Mouse (Mus musculus) lung, embryonic 16.5 days (tissue): ENCODE data around the gene Tbc1d22a. TPM values are rescaled to one million over a fixed set of nuclear protein-coding genes. Genes with fewer than 3 reads are reported as not detected.

Source experiments
- ATAC-seq: fragments of 200-750 bp; cut with Nextera tagmentation; 2 replicates; pipeline ENCODE4 v1.8.0; 2017; ENCODE audit warnings: low read depth, mild to moderate bottlenecking, moderate library complexity
- H3K27ac ChIP-seq: fragments of 300-500 bp; sonication (generic); 2 replicates; pipeline ENCODE4 v1.5.1; 2014; ENCODE audit warnings: mild to moderate bottlenecking, control low read depth, low read length
- H3K27me3 ChIP-seq: fragments of 300-500 bp; sonication (generic); 2 replicates; pipeline ENCODE4 v1.6.1; 2014; ENCODE audit warnings: low read depth, low read length, mixed read lengths; ENCODE audit not compliant: control insufficient read depth, insufficient read depth
- H3K36me3 ChIP-seq: fragments of 300-500 bp; sonication (generic); 2 replicates; pipeline ENCODE4 v1.6.1; 2014; ENCODE audit warnings: low read length; ENCODE audit not compliant: control insufficient read depth, insufficient read depth
- H3K4me1 ChIP-seq: fragments of 300-500 bp; sonication (generic); replicated peaks from 2 replicates; pipeline ENCODE4 v1.6.1; 2014; ENCODE audit warnings: low read length, mixed read lengths; ENCODE audit not compliant: control insufficient read depth, insufficient read depth
- H3K4me2 ChIP-seq: fragments of 300-500 bp; sonication (generic); 2 replicates; pipeline ENCODE4 v1.6.1; 2014; ENCODE audit warnings: low read depth, low read length, control low read depth
- H3K4me3 ChIP-seq: fragments of 300-500 bp; sonication (generic); 2 replicates; pipeline ENCODE4 v1.5.1; 2014; ENCODE audit warnings: mild to moderate bottlenecking, low read length, control low read depth
- H3K9ac ChIP-seq: fragments of 300-500 bp; sonication (generic); 2 replicates; pipeline ENCODE4 v1.6.1; 2014; ENCODE audit warnings: low read length, control low read depth
- H3K9me3 ChIP-seq: fragments of 300-500 bp; sonication (generic); 2 replicates; pipeline ENCODE4 v1.6.1; 2016; ENCODE audit warnings: low read length; ENCODE audit not compliant: control insufficient read depth
- WGBS: fragments of 180-500 bp; shearing (Covaris S2); extraction: QIAGEN DNeasy Blood & Tissue Kit; methylation state at CpG from one replicate; pipeline ENCODE4 v1.1.7; 2014; 5-methylcytosine and 5-hydroxymethylcytosine counted together
- polyA plus RNA-seq: library from polyadenylated mRNA; unstranded; fragments of >200 nt; fragmentation: Nextera tagmentation; extraction: Ambion mirVana; gene quantifications from 2 replicates; pipeline ENCODE4 v1.2.1, GENCODE M21; 2015

The Tbc1d22a gene
- polyA plus RNA-seq, 1 experiment from 2014 or later = 13.6 TPM

DNA sequence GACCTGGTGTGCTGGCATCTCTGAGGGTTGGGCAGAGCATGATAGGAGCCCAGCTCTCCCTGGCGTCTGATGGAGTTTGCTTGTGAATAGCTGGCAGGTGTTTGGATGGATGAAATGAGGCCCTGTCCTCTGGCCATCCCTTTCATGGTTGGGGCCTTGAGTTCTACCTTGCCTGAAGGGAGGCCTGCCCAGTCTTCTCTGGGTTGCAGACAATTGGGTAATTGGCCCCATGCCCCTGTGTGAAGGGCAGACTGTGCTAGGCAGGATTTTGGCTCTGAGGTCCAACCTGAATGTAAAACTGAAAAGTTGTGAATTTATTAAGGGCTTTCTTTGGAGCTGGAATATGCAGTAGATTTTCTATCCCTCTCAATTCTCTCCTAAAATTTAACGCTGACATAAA is 204.2 kb downstream of the Tbc1d22a start:
- WGBS = 83% methylated on average over 2 of the region's 2 CpGs
- H3K4me2 ChIP-seq = no peak overlapping the region
- ATAC-seq = no peak

DNA sequence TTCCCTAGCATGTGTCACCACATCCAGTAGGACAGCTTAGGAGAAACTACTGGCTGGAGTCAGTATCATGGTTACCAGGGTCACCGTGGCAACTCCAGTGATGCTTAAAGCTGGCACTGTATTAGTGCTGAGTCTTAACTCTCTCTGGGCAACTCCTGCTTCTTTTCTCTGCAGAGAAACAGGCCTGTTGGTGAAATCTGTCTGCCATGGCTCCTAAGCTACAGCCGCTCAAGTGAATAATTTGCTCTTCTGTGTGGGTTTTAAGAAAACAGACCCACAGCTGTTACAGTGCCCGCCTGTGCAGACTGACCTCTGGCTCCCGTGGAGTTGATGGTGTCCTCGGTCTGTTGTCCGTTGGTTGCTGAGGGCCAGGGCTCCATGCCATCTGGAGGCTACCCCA is 205.4 kb downstream of the Tbc1d22a start:
- Histone ChIP-seq H3K9ac (no peak overlapping the region), H3K27ac (no peak overlapping the region), H3K36me3 (no peaks in the 10 kb centered on the region), H3K27me3 (no peaks in the 10 kb centered on the region), H3K9me3 (no peaks in the 10 kb centered on the region), H3K4me2 (no peak overlapping the region), H3K4me3 (no peak overlapping the region), H3K4me1 (no peaks in the 10 kb centered on the region)
- ATAC-seq = no peak
- 79% methylated on average over 6 of the region's 6 CpGs for WGBS

More for the DNA sequence above, 204.2 kb downstream of the Tbc1d22a start:
- no peaks in the 10 kb centered on the region for H3K36me3 ChIP-seq
- H3K4me1 ChIP-seq = no peaks in the 10 kb centered on the region
- no peak overlapping the region for H3K27ac ChIP-seq
- H3K9ac ChIP-seq = no peak overlapping the region
- H3K9me3 ChIP-seq = no peaks in the 10 kb centered on the region
- H3K27me3 ChIP-seq = no peaks in the 10 kb centered on the region
- H3K4me3 ChIP-seq = no peak overlapping the region

- no peaks in the 10 kb centered on the region for H3K36me3 ChIP-seq
- no peak overlapping the region for H3K27ac ChIP-seq
- no peaks in the 10 kb centered on the region for H3K27me3 ChIP-seq
- ATAC-seq = no peak
- no peak overlapping the region for H3K4me3 ChIP-seq
- H3K9ac ChIP-seq = no peak overlapping the region
- H3K4me1 ChIP-seq = peaks cover 4% of the 10 kb centered on the region; the same call in 1 of the 2 replicates
- no peaks in the 10 kb centered on the region for H3K9me3 ChIP-seq
- 26% methylated on average over 1 of the region's 1 CpGs for WGBS
- H3K4me2 ChIP-seq = no peak overlapping the region
Observed at GRCm38 (mm10) chr15:86422858-86423257, 208.6 kb downstream of the Tbc1d22a start.

DNA sequence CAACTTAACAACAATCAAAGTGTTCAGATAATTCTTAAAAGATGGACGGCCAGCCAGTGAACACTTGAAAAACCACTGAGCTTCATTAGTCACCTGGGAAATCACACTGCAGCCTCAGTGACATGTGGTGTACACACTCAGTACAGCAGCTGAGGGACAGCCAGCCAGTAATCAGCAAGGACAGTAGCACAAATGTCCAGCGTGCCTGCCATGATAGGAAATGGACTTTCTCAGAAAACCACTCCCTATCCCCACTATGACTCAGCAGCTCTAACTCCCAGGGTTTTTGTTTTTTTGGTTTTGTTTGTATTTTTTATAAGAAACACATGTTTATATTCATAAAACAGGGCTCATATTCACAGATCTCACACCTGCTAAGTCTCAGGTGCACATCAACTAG is 209.6 kb downstream of the Tbc1d22a start:
- H3K9ac ChIP-seq = no peak overlapping the region
- H3K4me2 ChIP-seq = no peak overlapping the region
- ATAC-seq = no peak
- H3K36me3 ChIP-seq = no peaks in the 10 kb centered on the region
- WGBS = 52% methylated on average over 2 of the region's 2 CpGs
- H3K27me3 ChIP-seq = no peaks in the 10 kb centered on the region
- peaks cover 4% of the 10 kb centered on the region; the same call in 1 of the 2 replicates for H3K4me1 ChIP-seq
- H3K27ac ChIP-seq = no peak overlapping the region
- H3K4me3 ChIP-seq = no peak overlapping the region
- H3K9me3 ChIP-seq = no peaks in the 10 kb centered on the region

- H3K4me3 ChIP-seq = no peak overlapping the region
- H3K9ac ChIP-seq = no peak overlapping the region
- H3K9me3 ChIP-seq = no peaks in the 10 kb centered on the region
- WGBS = 48% methylated on average over 8 of the region's 8 CpGs
- H3K36me3 ChIP-seq = no peaks in the 10 kb centered on the region
- H3K4me1 ChIP-seq = peaks cover 4% of the 10 kb centered on the region; the same call in 1 of the 2 replicates
- no peak overlapping the region for H3K27ac ChIP-seq
- H3K4me2 ChIP-seq = no peak overlapping the region
- H3K27me3 ChIP-seq = no peaks in the 10 kb centered on the region
- no peak for ATAC-seq
Observed at GRCm38 (mm10) chr15:86424971-86425370, 210.7 kb downstream of the Tbc1d22a start.

- WGBS = 67% methylated on average over 5 of the region's 5 CpGs
- H3K27ac ChIP-seq = no peak overlapping the region; the same call in 1 of the 2 replicates
- H3K27me3 ChIP-seq = no peaks in the 10 kb centered on the region
- no peaks in the 10 kb centered on the region for H3K9me3 ChIP-seq
- no peak overlapping the region for H3K4me2 ChIP-seq
- no peaks in the 10 kb centered on the region for H3K36me3 ChIP-seq
- peaks cover 4% of the 10 kb centered on the region; the same call in 1 of the 2 replicates for H3K4me1 ChIP-seq
- H3K4me3 ChIP-seq = no peak overlapping the region
- no peak for ATAC-seq
- no peak overlapping the region for H3K9ac ChIP-seq
Observed at GRCm38 (mm10) chr15:86426364-86427000, 212.2 kb downstream of the Tbc1d22a start.

DNA sequence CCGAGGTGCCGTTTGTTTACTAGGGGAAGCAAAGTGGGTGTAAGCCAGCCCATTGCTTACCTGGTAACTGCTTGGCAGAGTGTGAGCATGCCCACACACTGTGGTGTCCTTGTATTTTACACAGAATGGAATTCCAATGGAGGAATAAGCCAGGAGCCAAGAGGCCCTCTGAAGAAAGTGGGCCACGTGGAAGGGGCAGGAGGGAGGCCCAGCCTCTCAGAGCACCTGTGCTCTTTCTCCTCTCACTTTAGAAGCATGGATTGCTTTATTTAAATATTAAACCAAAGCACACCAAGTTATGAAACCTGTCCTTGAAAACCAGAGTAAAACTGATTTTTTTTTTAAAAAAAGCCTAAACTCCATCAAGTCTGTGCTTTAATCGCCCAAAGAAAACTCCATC is 213.2 kb downstream of the Tbc1d22a start:
- Histone ChIP-seq H3K36me3 (no peaks in the 10 kb centered on the region), H3K4me3 (no peak overlapping the region), H3K9ac (no peak overlapping the region), H3K9me3 (no peaks in the 10 kb centered on the region), H3K4me2 (no peak overlapping the region), H3K27me3 (no peaks in the 10 kb centered on the region), H3K4me1 (peaks cover 4% of the 10 kb centered on the region; the same call in 1 of the 2 replicates), H3K27ac (peak overlapping the region; percentile 40; the same call in 1 of the 2 replicates)
- peak; percentile 78; the same call in 1 of the 2 replicates for ATAC-seq
- 65% methylated on average over 4 of the region's 4 CpGs for WGBS

- Histone ChIP-seq H3K27me3 (no peaks in the 10 kb centered on the region), H3K4me2 (no peak overlapping the region), H3K9me3 (no peaks in the 10 kb centered on the region), H3K36me3 (no peaks in the 10 kb centered on the region), H3K9ac (no peak overlapping the region), H3K27ac (no peak overlapping the region), H3K4me3 (no peak overlapping the region), H3K4me1 (peaks cover 4% of the 10 kb centered on the region; the same call in 1 of the 2 replicates)
- 76% methylated on average over 5 of the region's 5 CpGs for WGBS
- no peak for ATAC-seq
Observed at GRCm38 (mm10) chr15:86428496-86428895, 214.2 kb downstream of the Tbc1d22a start.

- Histone ChIP-seq H3K4me2 (no peak overlapping the region), H3K27ac (no peak overlapping the region), H3K4me1 (peaks cover 4% of the 10 kb centered on the region; the same call in 1 of the 2 replicates), H3K27me3 (no peaks in the 10 kb centered on the region), H3K36me3 (no peaks in the 10 kb centered on the region), H3K9me3 (no peaks in the 10 kb centered on the region), H3K9ac (no peak overlapping the region), H3K4me3 (no peak overlapping the region)
- ATAC-seq = no peak
- 68% methylated on average over 8 of the region's 8 CpGs for WGBS
Observed at GRCm38 (mm10) chr15:86429766-86430335, 215.6 kb downstream of the Tbc1d22a start.
